Mouse (Mus musculus) urinary bladder, adult 18-20 months (tissue): ENCODE results near the gene Zgpat.

ENCODE experiments used
- DNase-seq, 2 experiments: peaks; one replicate each; pipeline ENCODE4 v3.0.0; 2022; ENCODE audit warnings: low spot score in 2 of 2, mixed read lengths in 2 of 2

Zgpat gene

DNA sequence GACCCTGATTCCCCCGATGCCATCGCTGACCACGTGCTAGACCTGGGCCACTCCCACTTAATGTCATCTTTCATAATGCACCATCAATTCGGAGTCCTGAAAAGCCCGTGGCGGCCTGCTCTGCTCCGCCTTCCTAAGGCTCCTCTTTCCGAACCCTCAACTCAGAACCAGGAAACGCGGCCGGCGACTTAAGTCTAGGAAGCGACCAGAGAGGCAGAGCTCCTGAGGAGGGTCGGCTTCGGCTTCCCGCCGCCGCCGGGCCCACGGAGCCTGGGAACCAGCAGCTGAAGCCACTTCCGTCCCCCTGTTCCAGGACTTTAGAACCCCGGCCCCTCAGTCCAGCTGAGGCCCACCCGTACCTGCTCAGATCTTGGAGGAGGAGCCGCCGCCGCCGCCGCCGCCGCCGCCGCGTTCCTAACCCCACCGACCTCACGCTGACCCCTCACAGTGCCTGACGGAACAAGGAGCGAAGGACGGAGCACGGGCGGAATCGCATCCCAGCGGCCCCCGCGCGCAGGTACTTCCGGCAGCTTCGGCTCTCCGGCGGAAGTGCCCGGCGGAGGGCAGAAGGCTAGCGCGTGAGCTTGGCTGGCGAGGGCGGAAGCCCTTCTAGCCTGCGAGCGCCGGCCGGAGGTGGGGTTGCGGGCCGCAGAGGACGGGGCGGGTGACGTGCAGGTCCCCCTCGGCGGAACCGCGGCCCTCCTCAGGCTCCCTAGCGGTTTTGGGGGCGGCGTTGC is at the start of gene Zgpat, which contains the start of gene Arfrp1:
Zgpat (plus strand) TSS at position 69 of the 737 bp plus-strand sequence.
Arfrp1 (minus strand) TSS at position 545 of the 737 bp plus-strand sequence.
- peak; percentile 82 for DNase-seq

DNA sequence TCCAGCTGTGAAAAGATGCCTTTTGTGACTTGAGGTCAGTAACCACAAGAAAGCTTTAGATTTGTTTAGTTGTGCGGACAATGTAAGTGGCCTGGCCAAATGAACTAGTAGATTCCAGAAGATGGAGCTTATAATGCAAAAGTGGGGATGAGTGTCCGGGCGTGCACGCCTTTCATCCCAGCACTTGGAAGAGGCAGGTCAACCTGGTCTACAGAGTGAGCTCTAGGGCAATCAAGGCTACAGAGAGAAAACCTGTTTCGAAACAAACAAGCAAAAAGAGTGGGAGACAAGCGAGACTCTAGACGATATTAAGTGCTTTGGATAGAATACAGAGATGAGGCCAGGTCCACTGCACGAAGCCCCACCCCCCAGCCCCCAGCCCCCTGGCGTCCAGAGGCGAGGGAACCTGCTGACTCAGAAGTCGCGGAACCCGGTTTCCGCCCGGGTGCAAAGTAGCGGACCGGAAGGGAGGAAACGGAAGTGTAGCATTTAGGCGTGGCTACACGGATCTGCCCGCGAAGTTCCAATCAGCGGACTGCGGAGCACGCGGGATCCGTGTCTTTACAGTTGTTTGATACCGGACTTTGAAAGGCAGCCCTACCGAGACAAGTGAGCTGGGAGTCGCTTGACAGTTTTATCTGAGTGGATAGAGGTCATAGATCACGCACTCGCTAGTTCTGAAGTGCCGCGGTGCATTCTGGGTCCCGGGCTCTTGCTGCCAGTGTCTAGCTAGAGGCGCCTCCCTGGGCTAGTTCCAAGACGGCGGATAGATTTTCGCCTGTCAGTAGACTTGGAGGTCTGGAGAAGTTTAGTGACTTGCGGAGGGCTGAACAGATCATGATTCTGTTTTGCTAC is 45.3 kb upstream of the Zgpat start, which contains the start of gene Rtel1:
Rtel1 (plus strand) TSS at position 492 of the 855 bp plus-strand sequence.
- DNase-seq, result peak; percentile 62 to 78

- DNase-seq, result no peak
Measured at GRCm38 (mm10) chr2:181320103-181320499, 44.6 kb upstream of the Zgpat start.

DNA sequence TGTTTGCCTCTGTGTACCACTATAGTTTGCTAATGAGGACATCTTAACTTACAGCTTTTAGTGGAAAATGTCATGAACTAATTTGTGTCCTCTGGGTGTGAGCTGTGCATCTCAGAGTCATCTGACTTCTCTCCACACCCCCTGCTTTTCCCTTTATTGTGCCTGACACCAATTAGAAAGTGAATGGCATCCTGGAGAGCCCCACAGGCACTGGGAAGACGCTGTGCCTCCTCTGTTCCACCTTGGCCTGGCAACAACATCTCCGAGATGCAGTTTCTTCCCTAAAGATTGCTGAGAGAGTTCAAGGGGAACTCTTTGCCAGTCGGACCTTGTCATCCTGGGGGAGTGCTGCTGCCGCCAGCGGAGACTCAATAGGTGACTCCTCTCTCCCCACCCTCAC is 42.6 kb upstream of the Zgpat start:
- no peak for DNase-seq

DNA sequence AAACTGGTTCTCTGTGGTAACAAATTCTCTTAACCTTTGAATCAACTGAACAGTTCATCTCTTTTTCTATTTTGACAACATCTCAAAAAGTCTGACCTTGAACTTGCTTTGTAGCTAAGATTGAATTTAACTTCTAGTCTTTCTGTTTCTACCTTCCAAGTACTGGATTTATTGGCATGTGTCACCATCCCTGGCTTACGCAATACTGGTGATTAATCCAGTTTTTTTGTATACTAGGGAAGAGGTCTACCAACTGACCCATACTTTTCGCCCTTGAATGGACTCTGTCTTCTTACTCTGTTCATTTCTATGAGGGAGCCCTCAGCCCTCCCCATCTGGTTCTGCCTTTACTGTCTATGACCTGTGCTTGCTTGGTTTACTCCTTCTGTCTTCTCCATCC is 38.6 kb upstream of the Zgpat start:
- DNase-seq, result no peak

- no peak for DNase-seq
Measured at GRCm38 (mm10) chr2:181332542-181332941, 32.2 kb upstream of the Zgpat start.

DNA sequence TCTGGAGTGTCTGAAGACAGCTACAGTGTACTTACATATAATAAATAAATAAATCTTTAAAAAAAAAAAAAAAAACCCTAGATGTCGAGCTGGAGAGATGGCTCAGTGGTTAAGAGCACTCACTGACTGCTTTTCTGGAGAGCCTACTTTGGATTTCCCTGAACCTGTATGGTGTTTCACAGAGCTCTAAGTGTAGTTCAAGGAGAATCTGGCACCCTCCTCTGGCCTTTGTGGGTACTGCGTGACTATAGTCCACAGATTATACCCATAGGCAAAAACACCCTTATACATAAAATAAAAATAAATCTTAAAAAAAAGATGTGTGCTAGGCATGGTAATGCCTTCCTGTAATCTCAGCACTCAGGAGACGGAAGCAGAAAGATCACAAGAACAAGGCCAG is 30.7 kb upstream of the Zgpat start:
- DNase-seq, result peak in 1 of 2 experiments; percentile 53

DNA sequence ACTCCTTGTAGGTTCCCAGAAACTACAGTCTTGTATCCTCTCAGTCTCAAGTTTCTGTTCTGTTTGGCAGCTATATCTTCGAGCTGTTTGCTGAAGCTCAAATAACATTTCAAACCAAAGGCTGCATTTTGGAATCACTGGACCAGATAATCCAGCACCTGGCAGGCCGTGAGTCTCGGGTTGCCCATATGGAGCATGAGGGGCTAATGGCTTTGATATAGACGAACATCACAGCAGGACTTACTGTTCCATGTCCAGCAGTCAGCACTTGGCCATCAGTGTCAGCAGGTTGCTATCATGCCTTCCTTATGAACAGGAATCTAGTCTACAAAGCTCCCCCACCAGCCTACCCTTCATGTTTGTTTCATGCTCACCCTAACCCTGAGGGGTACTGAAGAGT is 24.3 kb upstream of the Zgpat start:
- DNase-seq, result no peak

- DNase-seq, result no peak
Measured at GRCm38 (mm10) chr2:181342766-181343165, 22.0 kb upstream of the Zgpat start.

DNA sequence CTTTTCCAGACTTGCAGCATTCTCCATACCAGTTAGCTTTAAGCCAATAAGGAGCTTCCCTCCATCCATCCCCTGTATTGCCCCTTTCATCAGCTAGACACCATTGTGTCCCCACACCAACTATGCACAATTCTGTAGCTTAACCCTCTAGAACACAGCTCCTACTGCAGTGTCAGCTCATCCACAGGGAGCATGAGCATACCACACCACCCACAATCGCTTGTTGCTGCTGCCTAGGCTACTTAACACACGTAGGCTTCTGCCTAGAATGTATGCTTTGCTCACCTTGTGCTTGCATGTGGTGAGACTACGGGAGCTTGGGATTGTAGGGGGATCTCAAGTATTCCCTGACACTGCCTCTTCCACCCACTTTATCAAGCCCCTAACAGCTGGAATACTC is 7.9 kb upstream of the Zgpat start:
- no peak for DNase-seq

- no peak for DNase-seq
Measured at GRCm38 (mm10) chr2:181363946-181364345, 782 bp upstream of the Zgpat start.

DNA sequence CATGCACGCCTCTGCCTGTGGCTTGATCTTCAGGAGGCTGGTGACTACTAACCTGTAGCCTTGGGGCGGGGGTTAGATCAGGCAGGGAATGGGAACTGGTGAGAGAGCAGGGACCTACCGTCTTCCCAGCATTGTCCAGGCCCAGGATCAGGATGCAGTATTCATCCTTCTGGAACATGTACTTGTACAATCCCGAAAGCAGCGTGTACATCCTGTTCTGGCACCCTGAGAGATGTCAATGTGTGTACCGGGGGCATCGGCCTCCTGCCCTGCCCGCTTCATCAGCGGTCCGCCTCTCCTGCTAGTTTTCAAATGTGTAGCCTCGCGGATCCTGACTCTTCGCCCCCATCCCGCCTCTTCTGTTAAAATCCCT is 255 bp upstream of the Zgpat start:
- no peak for DNase-seq

DNA sequence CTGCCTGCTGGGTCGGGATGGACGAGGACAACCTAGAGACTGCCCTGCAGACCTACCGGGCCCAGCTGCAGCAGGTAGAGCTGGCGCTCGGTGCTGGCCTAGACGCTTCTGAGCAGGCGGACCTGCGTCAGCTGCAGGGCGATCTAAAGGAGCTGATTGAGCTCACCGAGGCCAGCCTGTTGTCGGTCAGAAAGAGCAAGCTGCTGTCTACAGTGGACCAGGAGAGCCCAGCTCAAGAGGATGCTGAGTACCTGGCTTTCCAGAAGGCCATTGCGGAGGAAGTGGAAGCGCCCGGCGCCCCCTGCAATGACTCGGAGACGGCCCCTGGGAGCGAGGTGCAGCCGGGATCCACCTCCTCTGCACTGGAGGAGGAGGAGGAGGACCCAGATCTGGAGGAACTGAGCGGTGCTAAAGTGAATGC is 937 bp downstream of the Zgpat start:
- no peak for DNase-seq

- no peak for DNase-seq
Measured at GRCm38 (mm10) chr2:181370001-181370400, 5.3 kb downstream of the Zgpat start.

GRCm38 (mm10) chr2:181375787-181376186 is 11.1 kb downstream of the Zgpat start:
- no peak for DNase-seq

GRCm38 (mm10) chr2:181377230-181377629 is 12.5 kb downstream of the Zgpat start:
- no peak for DNase-seq

- DNase-seq, result no peak
Measured at GRCm38 (mm10) chr2:181378701-181379100, 14.0 kb downstream of the Zgpat start.

- no peak for DNase-seq
Measured at GRCm38 (mm10) chr2:181379778-181380177, 15.1 kb downstream of the Zgpat start, which contains the start of gene Lime1. Gene Lime1, plus strand, starts transcription at chr2:181380078.

- no peak for DNase-seq
Measured at GRCm38 (mm10) chr2:181380251-181380650, 15.5 kb downstream of the Zgpat start.

GRCm38 (mm10) chr2:181381107-181381506 is 16.4 kb downstream of the Zgpat start:
- no peak for DNase-seq

GRCm38 (mm10) chr2:181381631-181382306 is 17.0 kb downstream of the Zgpat start:
- no peak for DNase-seq

DNA sequence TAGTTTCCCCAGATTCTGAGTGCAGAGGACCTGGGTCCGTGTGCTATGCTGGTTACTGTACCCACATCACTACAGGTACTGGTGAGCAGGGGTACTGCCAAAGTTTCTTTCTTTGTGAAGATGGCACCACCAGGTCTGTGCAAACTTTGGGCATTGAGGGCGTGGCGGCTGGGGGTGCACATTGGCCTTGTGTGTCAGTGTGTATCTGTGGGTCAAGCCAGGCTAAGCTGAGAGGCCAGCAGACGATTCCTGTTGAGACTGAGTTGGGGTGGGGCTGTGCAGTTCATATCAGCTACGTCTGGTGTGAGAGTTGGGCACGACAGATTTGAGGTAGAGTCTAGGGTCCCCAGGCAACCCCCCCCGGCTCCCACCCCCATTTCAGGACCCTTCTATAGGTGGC is 19.7 kb downstream of the Zgpat start:
- DNase-seq, result no peak
